Mouse (Mus musculus) macrophage (primary cell): ENCODE measurements around the gene Dcun1d4. TPM values are rescaled to one million over a fixed set of nuclear protein-coding genes. Genes with fewer than 3 reads are reported as not detected.

Source experiments
- polyA plus RNA-seq: library from polyadenylated mRNA; stranded (reverse); fragments of 250-400 nt; gene quantifications from 3 replicates; pipeline ENCODE4 v1.2.4, GENCODE M21; 2018; ENCODE audit warnings: inconsistent platforms

Dcun1d4 gene
- polyA plus RNA-seq, 1 experiment from 2014 or later, result 4.0 TPM

Other genes with a start within 250 kb of the Dcun1d4 start
- gene Fryl, start 224.4 kb upstream of the Dcun1d4 start, polyA plus RNA-seq, result 21.3 to 35.6 TPM (median 24.3 TPM) in 3 replicates
- gene Ociad1, start 188.2 kb upstream of the Dcun1d4 start, polyA plus RNA-seq, result 189 to 360 TPM (median 233 TPM) in 3 replicates
- gene Ociad2, start 140.0 kb upstream of the Dcun1d4 start, polyA plus RNA-seq, result 2.0 to 2.3 TPM (median 2.2 TPM) in 3 replicates
- gene Cwh43, start 74.9 kb upstream of the Dcun1d4 start, polyA plus RNA-seq, result not detected in 3 replicates
- gene Lrrc66, start 151.5 kb downstream of the Dcun1d4 start, polyA plus RNA-seq, result 0.97 to 4.6 TPM (median 1.7 TPM) in 3 replicates
- 21.5 to 29.7 TPM (median 28.0 TPM) in 3 replicates for gene Sgcb, start 166.8 kb downstream of the Dcun1d4 start, polyA plus RNA-seq
- gene Spata18, start 170.4 kb downstream of the Dcun1d4 start, polyA plus RNA-seq, result not detected in 3 replicates